ENCODE assay signal across 8 mouse cellular contexts in the genomic region with DNA sequence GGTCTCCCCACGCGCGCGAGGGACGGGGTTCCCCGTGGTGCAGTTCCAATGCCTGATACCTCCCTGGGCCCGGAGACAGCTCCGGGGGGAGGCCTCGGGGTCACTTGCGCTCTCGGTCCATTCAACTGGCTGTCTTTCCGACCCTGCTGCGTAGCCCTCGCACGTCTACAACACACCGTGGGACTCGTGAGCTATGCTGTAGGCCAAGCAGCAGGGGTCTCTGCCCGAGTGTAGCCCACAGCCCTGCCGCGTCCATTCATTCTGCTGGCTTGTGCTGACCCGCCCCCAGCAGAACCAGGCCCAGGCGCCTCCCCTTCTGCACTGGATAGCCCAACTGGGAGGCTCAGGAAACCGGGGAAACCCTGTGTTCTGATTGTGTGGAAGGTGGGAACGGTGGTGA. TPM values are rescaled to one million over a fixed set of nuclear protein-coding genes. Genes with fewer than 3 reads are reported as not detected.
DNase-seq lines count a peak whose midpoint lies in the region; ATAC-seq lines count a peak whose summit lies in the region.

No protein-coding gene starts in this region.

- peaks cover 25% of the 10 kb centered on the region for H3K4me1 ChIP-seq in heart, embryonic 13.5 days
- H3K4me1 ChIP-seq in heart, embryonic 14.5 days (ENCODE audit: control insufficient read depth in 2 of 2, insufficient read depth in 2 of 2, low read length in 2 of 2), result peaks cover 13 to 20% of the 10 kb centered on the region in 2 experiments
- peaks cover 9% of the 10 kb centered on the region for H3K4me1 ChIP-seq in limb, embryonic 12.5 days (replicated peaks)
- H3K4me1 ChIP-seq in midbrain, embryonic 14.5 days (ENCODE audit: control insufficient read depth, insufficient read depth, low read length), result peaks cover 12% of the 10 kb centered on the region

- intact Hi-C loops in heart, postnatal 25 days (cut with DNase I), result loop anchor here (2.0 to 5.0 kb wide), 4 partner anchors 38 to 153 kb away; partner anchors contain the start of genes Abhd12, Apmap and Pygb

- WGBS in heart, embryonic 13.5 days, result under 1% methylated on average over 24 of the region's 24 CpGs
- under 1% methylated on average over 24 of the region's 24 CpGs for WGBS in heart, embryonic 14.5 days
- 2% methylated on average over 24 of the region's 24 CpGs for WGBS in limb, embryonic 12.5 days
- under 1% methylated on average over 24 of the region's 24 CpGs for WGBS in midbrain, embryonic 14.5 days

- no peaks in the 10 kb centered on the region for H3K9me3 ChIP-seq in heart, embryonic 13.5 days
- no peaks in the 10 kb centered on the region for H3K9me3 ChIP-seq in heart, embryonic 14.5 days (ENCODE audit: control insufficient read depth, low read length)
- H3K9me3 ChIP-seq in limb, embryonic 12.5 days, result no peaks in the 10 kb centered on the region
- H3K9me3 ChIP-seq in midbrain, embryonic 14.5 days (ENCODE audit: control insufficient read depth, low read length), result no peaks in the 10 kb centered on the region

- H3K36me3 ChIP-seq in heart, embryonic 13.5 days, result peaks cover 15% of the 10 kb centered on the region
- peaks cover 23% of the 10 kb centered on the region for H3K36me3 ChIP-seq in heart, embryonic 14.5 days (ENCODE audit: control insufficient read depth, insufficient read depth, low read length)
- H3K36me3 ChIP-seq in limb, embryonic 12.5 days, result peaks cover 18% of the 10 kb centered on the region
- peaks cover 20% of the 10 kb centered on the region for H3K36me3 ChIP-seq in midbrain, embryonic 14.5 days (ENCODE audit: control insufficient read depth, insufficient read depth, low read length)

- peak overlapping the region; percentile 99 for H3K4me2 ChIP-seq in heart, embryonic 13.5 days
- peak overlapping the region; percentile 99 for H3K4me2 ChIP-seq in heart, embryonic 14.5 days (ENCODE audit: low read length)
- peak overlapping the region; percentile 83 for H3K4me2 ChIP-seq in limb, embryonic 12.5 days
- H3K4me2 ChIP-seq in midbrain, embryonic 14.5 days (ENCODE audit: low read length), result peak overlapping the region; percentile 74

- ATAC-seq in heart, embryonic 13.5 days (ENCODE audit: extremely low read depth, insufficient number of reproducible peaks, low FRiP score, low TSS enrichment), result peak; percentile 51; the same call in 1 of the 2 replicates
- ATAC-seq in heart, embryonic 14.5 days (ENCODE audit: insufficient number of reproducible peaks, insufficient read depth, low FRiP score, low read depth), result peak; percentile 74
- peak; percentile 83 for ATAC-seq in limb, embryonic 12.5 days (ENCODE audit: insufficient number of reproducible peaks, insufficient read depth, low FRiP score, low TSS enrichment, low read depth)
- peak; percentile 81 for ATAC-seq in midbrain, embryonic 14.5 days (ENCODE audit: low FRiP score, low TSS enrichment)

- no peak for DNase-seq in heart, postnatal 25 days (ENCODE audit: low spot score)
- peak; percentile 32 for DNase-seq in R1 (ENCODE audit: low read depth, low spot score)
- peak; percentile 65 for DNase-seq in midbrain, embryonic 14.5 days
- DNase-seq in thymus, postnatal 36 days, result no peak
- DNase-seq in right cerebral cortex, postnatal 10 days (ENCODE audit: low spot score in 2 of 2), result no peak

- peak overlapping the region; percentile 83 for H3K27ac ChIP-seq in heart, embryonic 13.5 days (replicated peaks)
- peak overlapping the region; percentile 50 to 88 for H3K27ac ChIP-seq in heart, embryonic 14.5 days (replicated peaks in 1 of 2; ENCODE audit: control insufficient read depth in 1 of 2, insufficient read depth in 1 of 2, low read depth in 2 of 2, low read length in 2 of 2)
- H3K27ac ChIP-seq in limb, embryonic 12.5 days, result peak overlapping the region; percentile 79
- H3K27ac ChIP-seq in midbrain, embryonic 14.5 days (replicated peaks; ENCODE audit: low read depth, low read length), result peak overlapping the region; percentile 83

- peaks cover 8% of the 10 kb centered on the region; the same call in 1 of the 2 replicates for H3K27me3 ChIP-seq in heart, embryonic 13.5 days (replicated peaks)
- H3K27me3 ChIP-seq in heart, embryonic 14.5 days (ENCODE audit: control insufficient read depth, insufficient read depth, low read length), result no peaks in the 10 kb centered on the region
- H3K27me3 ChIP-seq in limb, embryonic 12.5 days, result peaks cover 3% of the 10 kb centered on the region; the same call in 1 of the 2 replicates
- no peaks in the 10 kb centered on the region for H3K27me3 ChIP-seq in midbrain, embryonic 14.5 days (ENCODE audit: control insufficient read depth, insufficient read depth, low read length)

- H3K9ac ChIP-seq in heart, embryonic 13.5 days, result peak overlapping the region; percentile 87
- peak overlapping the region; percentile 89 for H3K9ac ChIP-seq in heart, embryonic 14.5 days (ENCODE audit: low read length)
- peak overlapping the region; percentile 65 for H3K9ac ChIP-seq in limb, embryonic 12.5 days (replicated peaks)
- peak overlapping the region; percentile 86 for H3K9ac ChIP-seq in midbrain, embryonic 14.5 days (replicated peaks; ENCODE audit: low read length)

- H3K4me3 ChIP-seq in heart, embryonic 13.5 days, result peak overlapping the region; percentile 74
- peak overlapping the region; percentile 56 to 71 for H3K4me3 ChIP-seq in heart, embryonic 14.5 days (ENCODE audit: control insufficient read depth in 1 of 2, insufficient read depth in 1 of 2, low read depth in 1 of 2, low read length in 2 of 2)
- H3K4me3 ChIP-seq in limb, embryonic 12.5 days (replicated peaks), result peak overlapping the region; percentile 66
- peak overlapping the region; percentile 77 for H3K4me3 ChIP-seq in midbrain, embryonic 14.5 days (replicated peaks; ENCODE audit: low read depth, low read length)

RNA-seq across cellular contexts. Expression of gene Entpd6, which starts 0.4 kb away (rescaled TPM):
- 22.5 and 23.1 TPM in 2 replicates for polyA plus RNA-seq in heart, embryonic 13.5 days (2015; fragmentation: Nextera tagmentation; extraction: Ambion mirVana)
- total RNA-seq in heart, postnatal 25 days (2021), result 10 to 100 TPM; 16.1 to 16.6 TPM
- polyA plus RNA-seq in heart, embryonic 14.5 days (2014; fragmentation: Nextera tagmentation; extraction: Ambion mirVana), result 18.5 and 18.6 TPM in 2 replicates
- polyA plus RNA-seq in limb, embryonic 12.5 days (2016; fragmentation: Nextera tagmentation; extraction: Ambion mirVana), result 24.2 and 25.0 TPM in 2 replicates
- polyA plus RNA-seq in midbrain, embryonic 14.5 days (2014; fragmentation: Nextera tagmentation; extraction: Ambion mirVana), result 46.1 and 50.8 TPM in 2 replicates

RNA-seq across cellular contexts. Expression of gene Pygb, which starts 37.3 kb away (rescaled TPM):
- 185 and 195 TPM in 2 replicates for polyA plus RNA-seq in heart, embryonic 13.5 days (2015; fragmentation: Nextera tagmentation; extraction: Ambion mirVana)
- total RNA-seq in heart, postnatal 25 days (2021), result 100 to 1,000 TPM; 444 to 470 TPM
- polyA plus RNA-seq in heart, embryonic 14.5 days (2014; fragmentation: Nextera tagmentation; extraction: Ambion mirVana), result 161 and 199 TPM in 2 replicates
- polyA plus RNA-seq in limb, embryonic 12.5 days (2016; fragmentation: Nextera tagmentation; extraction: Ambion mirVana), result 84.0 and 85.4 TPM in 2 replicates
- 62.2 and 64.5 TPM in 2 replicates for polyA plus RNA-seq in midbrain, embryonic 14.5 days (2014; fragmentation: Nextera tagmentation; extraction: Ambion mirVana)

Comparison
In these comparisons a context has a peak if more than half of its experiments do, and no peak if none do; other contexts are left out.
1. DNase-seq: peak in R1 (single experiment) and midbrain, embryonic 14.5 days (single experiment); none in heart, postnatal 25 days (single experiment), thymus, postnatal 36 days (0 of 2) and right cerebral cortex, postnatal 10 days (0 of 2).
2. Peak in every context shown above with its lines, with median percentiles within 50 percentile points of each other: ATAC-seq, H3K27ac ChIP-seq, H3K4me2 ChIP-seq, H3K4me3 ChIP-seq and H3K9ac ChIP-seq.